Mouse (Mus musculus): ENCODE results near the gene Olfr223. TPM values are rescaled to one million over a fixed set of nuclear protein-coding genes. Genes with fewer than 3 reads are reported as not detected.

Gene Olfr223
- polyA plus RNA-seq (2012; fragmentation: generic; extraction: Trizol) = not detected

GRCm38 (mm10) chr11:59593189-59593588 lies at the start of gene Olfr223:
Gene Olfr223, minus strand, starts transcription at chr11:59593289.
- Histone ChIP-seq H3ac (ENCODE audit: control insufficient read depth, insufficient read length) (no peak within 1 kb of the TSS), H3K4me2 (ENCODE audit: low read depth) (no peak within 1 kb of the TSS), H3K4me3 (no peak within 1 kb of the TSS), H3K79me2 (ENCODE audit: control insufficient read depth, insufficient read depth) (no peaks in the 10 kb centered on the region), H3K36me3 (ENCODE audit: control insufficient read depth, insufficient read depth) (no peaks in the 10 kb centered on the region), H3K27me3 (ENCODE audit: control insufficient read depth, insufficient read depth, insufficient read length) (peaks cover 12% of the 10 kb centered on the region)
- TF ChIP-seq MAX (IDR thresholded peaks at IDR 0.05; ENCODE audit: low read depth) (no peak), E2F4 (IDR thresholded peaks at IDR 0.05; ENCODE audit: insufficient read depth) (no peak), MYOG (IDR thresholded peaks at IDR 0.05; ENCODE audit: control insufficient read depth in 1 of 3, insufficient read depth in 1 of 3, insufficient read length in 2 of 3, low read depth in 2 of 3) (no peak), CEBPB (IDR thresholded peaks at IDR 0.05; ENCODE audit: insufficient read depth, poor library complexity, severe bottlenecking) (no peak), TCF12 (IDR thresholded peaks at IDR 0.05; ENCODE audit: insufficient read depth, poor library complexity, severe bottlenecking) (no peak), TCF3 (IDR thresholded peaks at IDR 0.05; ENCODE audit: insufficient read length, low read depth) (no peak), REST (IDR thresholded peaks at IDR 0.05; ENCODE audit: insufficient read depth, insufficient read length) (no peak), USF1 (IDR thresholded peaks at IDR 0.05; ENCODE audit: low read depth) (no peak), MYOD1 (IDR thresholded peaks at IDR 0.05; ENCODE audit: control insufficient read depth in 1 of 3, insufficient read length in 2 of 3, low read depth in 2 of 3) (no peak), POLR2A (IDR thresholded peaks at IDR 0.05; ENCODE audit: insufficient read length, low read depth) (no peak)

GRCm38 (mm10) chr11:59642420-59642819 lies 49.3 kb upstream of the Olfr223 start:
- H3K4me3 ChIP-seq = no peak overlapping the region
- no peaks in the 10 kb centered on the region for H3K27me3 ChIP-seq (ENCODE audit: control insufficient read depth, insufficient read depth, insufficient read length)
- H3K79me2 ChIP-seq (ENCODE audit: control insufficient read depth, insufficient read depth) = no peaks in the 10 kb centered on the region
- H3ac ChIP-seq (ENCODE audit: control insufficient read depth, insufficient read length) = no peak overlapping the region
- TF ChIP-seq USF1 (IDR thresholded peaks at IDR 0.05; ENCODE audit: low read depth) = no peak
- no peaks in the 10 kb centered on the region for H3K36me3 ChIP-seq (ENCODE audit: control insufficient read depth, insufficient read depth)
- H3K4me2 ChIP-seq (ENCODE audit: low read depth) = no peak overlapping the region

DNA sequence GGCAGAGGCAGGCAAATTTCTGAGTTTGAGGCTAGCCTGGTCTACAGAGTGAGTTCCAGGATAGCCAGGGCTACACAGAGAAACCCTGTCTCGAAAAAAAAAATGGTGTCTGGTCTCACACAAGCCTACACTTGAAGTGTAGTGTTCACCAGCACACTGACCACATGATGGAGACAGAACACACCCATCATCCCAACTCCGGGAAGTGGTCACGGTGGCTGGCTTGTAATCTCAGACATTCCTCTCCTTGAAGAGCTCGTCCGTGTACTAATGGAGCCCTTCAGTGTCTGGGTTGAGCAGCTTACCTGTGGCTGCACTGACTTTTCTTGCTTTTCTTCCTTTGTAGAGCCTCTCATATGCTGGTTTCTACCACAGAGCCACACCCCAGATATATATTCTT lies 48.1 kb upstream of the Olfr223 start:
- Histone ChIP-seq H3K4me2 (ENCODE audit: low read depth) (no peak overlapping the region), H3K27me3 (ENCODE audit: control insufficient read depth, insufficient read depth, insufficient read length) (no peaks in the 10 kb centered on the region), H3K4me3 (no peak overlapping the region), H3K79me2 (ENCODE audit: control insufficient read depth, insufficient read depth) (no peaks in the 10 kb centered on the region), H3ac (ENCODE audit: control insufficient read depth, insufficient read length) (no peak overlapping the region), H3K36me3 (ENCODE audit: control insufficient read depth, insufficient read depth) (no peaks in the 10 kb centered on the region)
- TF ChIP-seq SRF (IDR thresholded peaks at IDR 0.05; ENCODE audit: control insufficient read depth, insufficient read length, low read depth) = no peak
- no peak for TF ChIP-seq E2F4 (IDR thresholded peaks at IDR 0.05; ENCODE audit: insufficient read depth)
- no peak for TF ChIP-seq TCF3 (IDR thresholded peaks at IDR 0.05; ENCODE audit: insufficient read length, low read depth)
- TF ChIP-seq REST (IDR thresholded peaks at IDR 0.05; ENCODE audit: insufficient read depth, insufficient read length) = no peak
- TF ChIP-seq POLR2AphosphoS2 (IDR thresholded peaks at IDR 0.05; ENCODE audit: insufficient read length, low read depth) = no peak
- no peak for TF ChIP-seq POLR2A (IDR thresholded peaks at IDR 0.05; ENCODE audit: insufficient read length, low read depth)
- TF ChIP-seq CEBPB (IDR thresholded peaks at IDR 0.05; ENCODE audit: insufficient read depth, poor library complexity, severe bottlenecking) = no peak
- TF ChIP-seq MYOG (IDR thresholded peaks at IDR 0.05; ENCODE audit: control insufficient read depth in 1 of 3, insufficient read depth in 1 of 3, insufficient read length in 2 of 3, low read depth in 2 of 3) = no peak
- TF ChIP-seq USF1 (IDR thresholded peaks at IDR 0.05; ENCODE audit: low read depth) = no peak
- no peak for TF ChIP-seq TCF12 (IDR thresholded peaks at IDR 0.05; ENCODE audit: insufficient read depth, poor library complexity, severe bottlenecking)
- no peak for TF ChIP-seq MYOD1 (IDR thresholded peaks at IDR 0.05; ENCODE audit: control insufficient read depth in 1 of 3, insufficient read length in 2 of 3, low read depth in 2 of 3)
- no peak for TF ChIP-seq MAX (IDR thresholded peaks at IDR 0.05; ENCODE audit: low read depth)

DNA sequence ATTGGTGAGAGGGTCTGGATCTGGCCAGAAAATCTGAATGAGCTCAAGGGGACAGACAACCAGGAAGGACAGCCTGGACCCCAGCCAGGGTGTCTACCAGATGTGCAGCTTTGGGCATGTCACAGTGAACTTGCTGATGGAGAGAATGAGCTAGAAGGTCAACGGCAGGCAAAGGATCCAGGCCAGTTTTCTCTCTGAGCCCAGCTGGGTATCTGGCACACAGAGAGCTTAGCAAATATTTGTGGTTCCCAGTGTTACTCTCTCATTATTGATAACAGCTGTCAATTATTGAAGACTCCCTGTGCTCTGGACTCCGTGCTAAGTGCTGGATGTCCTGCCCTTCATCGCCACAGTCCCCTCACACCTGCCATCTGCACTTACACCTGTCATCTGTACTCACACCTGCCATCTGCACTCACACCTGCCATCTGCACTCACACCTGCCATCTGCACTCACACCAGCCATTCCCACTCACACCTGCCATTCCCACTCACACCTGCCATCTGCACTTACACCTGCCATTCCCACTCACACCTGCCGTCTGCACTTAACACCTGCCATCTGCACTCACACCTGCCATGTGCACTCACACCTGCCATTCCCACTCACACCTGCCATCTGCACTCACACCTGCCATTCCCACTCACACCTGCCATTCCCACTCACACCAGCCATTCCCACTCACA lies 47.0 kb upstream of the Olfr223 start:
- H3K79me2 ChIP-seq (ENCODE audit: control insufficient read depth, insufficient read depth) = no peaks in the 10 kb centered on the region
- TF ChIP-seq MYOG (IDR thresholded peaks at IDR 0.05; ENCODE audit: control insufficient read depth in 1 of 3, insufficient read depth in 1 of 3, insufficient read length in 2 of 3, low read depth in 2 of 3) (peak in 2 of 3 experiments; percentile 75 to 82), MYOD1 (IDR thresholded peaks at IDR 0.05; ENCODE audit: control insufficient read depth in 1 of 3, insufficient read length in 2 of 3, low read depth in 2 of 3) (peak in 2 of 3 experiments; percentile 79 to 83), SRF (IDR thresholded peaks at IDR 0.05; ENCODE audit: control insufficient read depth, insufficient read length, low read depth) (no peak), TCF3 (IDR thresholded peaks at IDR 0.05; ENCODE audit: insufficient read length, low read depth) (peak; percentile 68)
- H3K27me3 ChIP-seq (ENCODE audit: control insufficient read depth, insufficient read depth, insufficient read length) = no peaks in the 10 kb centered on the region
- no peak overlapping the region for H3K4me2 ChIP-seq (ENCODE audit: low read depth)
- no peaks in the 10 kb centered on the region for H3K36me3 ChIP-seq (ENCODE audit: control insufficient read depth, insufficient read depth)
- no peak overlapping the region for H3K4me3 ChIP-seq
- no peak overlapping the region for H3ac ChIP-seq (ENCODE audit: control insufficient read depth, insufficient read length)

DNA sequence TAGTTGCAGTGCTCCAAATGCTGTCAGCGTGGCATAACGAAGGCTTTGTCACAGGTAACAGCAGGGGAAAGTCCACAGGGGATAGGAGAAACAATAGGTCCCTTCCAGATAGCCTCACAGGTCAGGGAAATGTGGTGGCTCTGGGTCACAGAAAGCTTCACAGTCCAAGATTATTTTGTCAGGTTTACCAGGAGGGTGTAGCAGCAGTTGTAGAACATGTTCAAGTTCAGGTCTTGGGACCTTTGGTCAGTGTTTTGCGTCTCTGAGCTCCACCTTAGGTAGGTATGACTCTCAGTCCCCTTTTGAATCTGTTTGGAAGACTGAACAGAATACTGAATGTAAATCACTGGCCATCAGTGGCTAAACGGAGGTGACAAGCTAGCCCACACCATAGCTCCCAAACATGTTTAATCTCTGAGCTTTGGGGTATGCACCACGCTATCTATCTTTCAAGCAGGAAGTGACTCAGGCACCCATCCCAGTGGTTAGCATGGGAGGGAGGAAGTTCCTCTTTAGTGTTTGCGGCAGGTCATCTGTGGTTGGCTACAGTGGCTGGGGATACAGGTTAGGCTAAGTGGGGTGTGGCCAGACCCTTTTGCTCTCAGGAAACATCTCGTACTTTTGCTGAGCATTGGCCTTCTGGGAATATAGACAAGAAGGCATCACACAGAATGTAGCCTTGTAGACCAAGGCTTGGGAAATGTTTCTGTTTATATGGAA lies 43.8 kb upstream of the Olfr223 start:
- TF ChIP-seq MYOD1 (IDR thresholded peaks at IDR 0.05; ENCODE audit: control insufficient read depth in 1 of 3, insufficient read length in 2 of 3, low read depth in 2 of 3) (peak in 1 of 3 experiments; percentile 10), POLR2AphosphoS2 (IDR thresholded peaks at IDR 0.05; ENCODE audit: insufficient read length, low read depth) (no peak), CEBPB (IDR thresholded peaks at IDR 0.05; ENCODE audit: insufficient read depth, poor library complexity, severe bottlenecking) (no peak), MAX (IDR thresholded peaks at IDR 0.05; ENCODE audit: low read depth) (no peak), TCF12 (IDR thresholded peaks at IDR 0.05; ENCODE audit: insufficient read depth, poor library complexity, severe bottlenecking) (no peak), POLR2A (IDR thresholded peaks at IDR 0.05; ENCODE audit: insufficient read length, low read depth) (no peak), MYOG (IDR thresholded peaks at IDR 0.05; ENCODE audit: control insufficient read depth in 1 of 3, insufficient read depth in 1 of 3, insufficient read length in 2 of 3, low read depth in 2 of 3) (peak in 1 of 3 experiments; percentile 9), USF1 (IDR thresholded peaks at IDR 0.05; ENCODE audit: low read depth) (no peak), REST (IDR thresholded peaks at IDR 0.05; ENCODE audit: insufficient read depth, insufficient read length) (no peak), TCF3 (IDR thresholded peaks at IDR 0.05; ENCODE audit: insufficient read length, low read depth) (no peak)
- Histone ChIP-seq H3K36me3 (ENCODE audit: control insufficient read depth, insufficient read depth) (no peaks in the 10 kb centered on the region), H3ac (ENCODE audit: control insufficient read depth, insufficient read length) (no peak overlapping the region), H3K27me3 (ENCODE audit: control insufficient read depth, insufficient read depth, insufficient read length) (no peaks in the 10 kb centered on the region), H3K4me3 (no peak overlapping the region), H3K4me2 (ENCODE audit: low read depth) (peak overlapping the region; percentile 75), H3K79me2 (ENCODE audit: control insufficient read depth, insufficient read depth) (no peaks in the 10 kb centered on the region)
